Mouse (Mus musculus): ENCODE measurements around the gene Ets2. TPM values are rescaled to one million over a fixed set of nuclear protein-coding genes. Genes with fewer than 3 reads are reported as not detected.

Gene Ets2
- polyA plus RNA-seq, 1 experiment from 2014 or later: 14.2 TPM

- Histone ChIP-seq H3K4me1 (peaks cover 10% of the 10 kb centered on the region), H3K36me3 (replicated peaks) (no peaks in the 10 kb centered on the region), H3K4me3 (no peak overlapping the region), H3K27me3 (ENCODE audit: poor library complexity, severe bottlenecking) (no peaks in the 10 kb centered on the region), H3K9me3 (no peaks in the 10 kb centered on the region), H3K27ac (no peak overlapping the region)
- DNase-seq (ENCODE audit: extremely low spot score, low spot score): no peak
- WGBS: 78% methylated on average over 6 of the region's 6 CpGs
These were observed 40.8 kb downstream of the Ets2 start for GRCm38 (mm10) chr16:95742740-95743030.

- WGBS: 95% methylated on average over 4 of the region's 4 CpGs
These were observed 41.2 kb downstream of the Ets2 start for GRCm38 (mm10) chr16:95743104-95743503.

GRCm38 (mm10) chr16:95744771-95745170 is 42.9 kb downstream of the Ets2 start:
- no peaks in the 10 kb centered on the region for H3K9me3 ChIP-seq
- DNase-seq (ENCODE audit: extremely low spot score, low spot score): no peak
- WGBS: 87% methylated on average over 8 of the region's 8 CpGs
- H3K36me3 ChIP-seq (replicated peaks): no peaks in the 10 kb centered on the region
- H3K27me3 ChIP-seq (ENCODE audit: poor library complexity, severe bottlenecking): no peaks in the 10 kb centered on the region
- H3K4me1 ChIP-seq: peaks cover 9% of the 10 kb centered on the region; the same call in 1 of the 2 replicates
- no peak overlapping the region for H3K4me3 ChIP-seq
- no peak overlapping the region for H3K27ac ChIP-seq

More at GRCm38 (mm10) chr16:95743104-95743503, 41.2 kb downstream of the Ets2 start:
- Histone ChIP-seq H3K9me3 (no peaks in the 10 kb centered on the region), H3K4me1 (peaks cover 10% of the 10 kb centered on the region), H3K4me3 (no peak overlapping the region), H3K27me3 (ENCODE audit: poor library complexity, severe bottlenecking) (no peaks in the 10 kb centered on the region), H3K36me3 (replicated peaks) (no peaks in the 10 kb centered on the region), H3K27ac (no peak overlapping the region)
- DNase-seq (ENCODE audit: extremely low spot score, low spot score): no peak

GRCm38 (mm10) chr16:95745685-95746084 is 43.8 kb downstream of the Ets2 start:
- no peaks in the 10 kb centered on the region for H3K27me3 ChIP-seq (ENCODE audit: poor library complexity, severe bottlenecking)
- peaks cover 7% of the 10 kb centered on the region; the same call in 1 of the 2 replicates for H3K4me1 ChIP-seq
- H3K4me3 ChIP-seq: no peak overlapping the region
- no peak for DNase-seq (ENCODE audit: extremely low spot score, low spot score)
- H3K9me3 ChIP-seq: no peaks in the 10 kb centered on the region
- no peak overlapping the region for H3K27ac ChIP-seq
- H3K36me3 ChIP-seq (replicated peaks): no peaks in the 10 kb centered on the region
- WGBS: 86% methylated on average over 3 of the region's 3 CpGs

GRCm38 (mm10) chr16:95746565-95746964 is 44.7 kb downstream of the Ets2 start:
- Histone ChIP-seq H3K9me3 (no peaks in the 10 kb centered on the region), H3K27ac (no peak overlapping the region), H3K4me1 (peaks cover 3% of the 10 kb centered on the region; the same call in 1 of the 2 replicates), H3K4me3 (no peak overlapping the region), H3K36me3 (replicated peaks) (no peaks in the 10 kb centered on the region), H3K27me3 (ENCODE audit: poor library complexity, severe bottlenecking) (no peaks in the 10 kb centered on the region)
- DNase-seq (ENCODE audit: extremely low spot score, low spot score): no peak
- 77% methylated on average over 2 of the region's 2 CpGs for WGBS

- 86% methylated on average over 12 of the region's 12 CpGs for WGBS
- H3K4me3 ChIP-seq: no peak overlapping the region
- no peak overlapping the region for H3K27ac ChIP-seq
- no peak for DNase-seq (ENCODE audit: extremely low spot score, low spot score)
- H3K36me3 ChIP-seq (replicated peaks): no peaks in the 10 kb centered on the region
- no peaks in the 10 kb centered on the region for H3K27me3 ChIP-seq (ENCODE audit: poor library complexity, severe bottlenecking)
- H3K4me1 ChIP-seq: 0 out of 2 replicates have a peak, but pooled peaks cover 3% of the 10 kb centered on the region
- H3K9me3 ChIP-seq: no peaks in the 10 kb centered on the region
These were observed 47.6 kb downstream of the Ets2 start for GRCm38 (mm10) chr16:95749291-95750103.

GRCm38 (mm10) chr16:95750211-95750629 is 48.3 kb downstream of the Ets2 start:
- Histone ChIP-seq H3K27me3 (ENCODE audit: poor library complexity, severe bottlenecking) (no peaks in the 10 kb centered on the region), H3K36me3 (replicated peaks) (no peaks in the 10 kb centered on the region), H3K4me1 (0 out of 2 replicates have a peak, but pooled peaks cover 3% of the 10 kb centered on the region), H3K9me3 (no peaks in the 10 kb centered on the region), H3K4me3 (no peak overlapping the region), H3K27ac (no peak overlapping the region)
- WGBS: 91% methylated on average over 6 of the region's 6 CpGs
- DNase-seq (ENCODE audit: extremely low spot score, low spot score): no peak

- H3K9me3 ChIP-seq: no peaks in the 10 kb centered on the region
- H3K36me3 ChIP-seq (replicated peaks): no peaks in the 10 kb centered on the region
- no peak overlapping the region for H3K27ac ChIP-seq
- H3K4me3 ChIP-seq: no peak overlapping the region
- H3K27me3 ChIP-seq (ENCODE audit: poor library complexity, severe bottlenecking): no peaks in the 10 kb centered on the region
- WGBS: 87% methylated on average over 9 of the region's 9 CpGs
- H3K4me1 ChIP-seq: peaks cover 10% of the 10 kb centered on the region; the same call in 1 of the 2 replicates
- DNase-seq (ENCODE audit: extremely low spot score, low spot score): no peak
These were observed 50.6 kb downstream of the Ets2 start for GRCm38 (mm10) chr16:95752502-95752901.

- H3K4me1 ChIP-seq: peaks cover 10% of the 10 kb centered on the region; the same call in 1 of the 2 replicates
- no peaks in the 10 kb centered on the region for H3K9me3 ChIP-seq
- no peaks in the 10 kb centered on the region for H3K36me3 ChIP-seq (replicated peaks)
- DNase-seq (ENCODE audit: extremely low spot score, low spot score): no peak
- H3K27ac ChIP-seq: no peak overlapping the region
- 88% methylated on average over 7 of the region's 7 CpGs for WGBS
- no peak overlapping the region for H3K4me3 ChIP-seq
- H3K27me3 ChIP-seq (ENCODE audit: poor library complexity, severe bottlenecking): no peaks in the 10 kb centered on the region
These were observed 51.4 kb downstream of the Ets2 start for GRCm38 (mm10) chr16:95753295-95753694.

- Histone ChIP-seq H3K4me1 (peaks cover 6% of the 10 kb centered on the region; the same call in 1 of the 2 replicates), H3K9me3 (no peaks in the 10 kb centered on the region), H3K27ac (no peak overlapping the region), H3K27me3 (ENCODE audit: poor library complexity, severe bottlenecking) (no peaks in the 10 kb centered on the region), H3K4me3 (no peak overlapping the region), H3K36me3 (replicated peaks) (no peaks in the 10 kb centered on the region)
- 85% methylated on average over 8 of the region's 8 CpGs for WGBS
- DNase-seq (ENCODE audit: extremely low spot score, low spot score): no peak
These were observed 57.5 kb downstream of the Ets2 start for GRCm38 (mm10) chr16:95759151-95759987.

- WGBS: 79% methylated on average over 6 of the region's 6 CpGs
- no peak for DNase-seq (ENCODE audit: extremely low spot score, low spot score)
- Histone ChIP-seq H3K36me3 (replicated peaks) (no peaks in the 10 kb centered on the region), H3K4me1 (peaks cover 6% of the 10 kb centered on the region; the same call in 1 of the 2 replicates), H3K27me3 (ENCODE audit: poor library complexity, severe bottlenecking) (no peaks in the 10 kb centered on the region), H3K9me3 (no peaks in the 10 kb centered on the region), H3K27ac (no peak overlapping the region), H3K4me3 (no peak overlapping the region)
These were observed 58.1 kb downstream of the Ets2 start for GRCm38 (mm10) chr16:95759988-95760391.

GRCm38 (mm10) chr16:95761742-95762141 is 59.9 kb downstream of the Ets2 start:
- Histone ChIP-seq H3K4me3 (no peak overlapping the region), H3K27me3 (ENCODE audit: poor library complexity, severe bottlenecking) (no peaks in the 10 kb centered on the region), H3K36me3 (replicated peaks) (no peaks in the 10 kb centered on the region), H3K9me3 (no peaks in the 10 kb centered on the region), H3K4me1 (no peaks in the 10 kb centered on the region), H3K27ac (no peak overlapping the region)
- WGBS: 89% methylated on average over 6 of the region's 6 CpGs
- no peak for DNase-seq (ENCODE audit: extremely low spot score, low spot score)

- Histone ChIP-seq H3K27ac (no peak overlapping the region), H3K27me3 (ENCODE audit: poor library complexity, severe bottlenecking) (no peaks in the 10 kb centered on the region), H3K4me3 (no peak overlapping the region), H3K4me1 (no peaks in the 10 kb centered on the region), H3K36me3 (replicated peaks) (no peaks in the 10 kb centered on the region), H3K9me3 (no peaks in the 10 kb centered on the region)
- DNase-seq (ENCODE audit: extremely low spot score, low spot score): no peak
- WGBS: 84% methylated on average over 6 of the region's 6 CpGs
These were observed 61.3 kb downstream of the Ets2 start for GRCm38 (mm10) chr16:95763201-95763600.

Data from forebrain, embryonic 10.5 days (tissue).